Mouse (Mus musculus) lung, postnatal 0 days (tissue): Measurements from ENCODE around the gene Lmntd2.

Experiments
- CTCF ChIP-seq: IDR thresholded peaks from 2 replicates; pipeline ENCODE4 v1.5.1; 2016; ENCODE audit warnings: antibody characterized with exemption, mild to moderate bottlenecking
- EP300 ChIP-seq: IDR thresholded peaks from 2 replicates; pipeline ENCODE4 v1.6.1; 2016; ENCODE audit warnings: antibody characterized with exemption, mild to moderate bottlenecking, control low read depth

DNA sequence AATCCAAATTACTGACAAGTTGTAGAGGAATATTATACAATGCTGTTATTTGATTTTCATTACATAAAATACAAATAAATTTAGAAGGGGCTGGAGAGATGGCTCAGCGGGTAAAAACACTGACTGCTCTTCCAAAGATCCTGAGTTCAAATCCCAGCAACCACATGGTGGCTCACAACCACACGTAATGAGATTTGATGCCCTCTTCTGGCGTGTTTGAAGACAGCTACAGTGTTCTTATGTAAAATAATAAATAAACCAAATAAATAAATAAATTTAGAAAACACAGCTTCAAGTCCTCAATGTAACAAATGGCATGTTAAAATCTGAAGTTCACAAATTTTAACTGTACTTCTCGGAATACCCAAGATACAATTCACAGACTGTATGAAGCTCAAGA lies 38.8 kb downstream of the Lmntd2 start:
- TF ChIP-seq CTCF (no peak), EP300 (no peak)
